Mouse (Mus musculus): ENCODE data around the gene Sh3tc1. TPM values are rescaled to one million over a fixed set of nuclear protein-coding genes. Genes with fewer than 3 reads are reported as not detected.

The Sh3tc1 gene
- total RNA-seq, 2 experiments from 2014 or later, result 12.9 to 16.2 TPM

Other genes starting within 250 kb of the Sh3tc1 start
- 1 to 10 TPM; 3.2 to 3.6 TPM for gene Cpz, start 214.3 kb downstream of the Sh3tc1 start, total RNA-seq (2021)
- 1 to 10 TPM; 4.1 to 4.6 TPM for gene Trmt44, start 164.9 kb downstream of the Sh3tc1 start, total RNA-seq (2021)
- gene Acox3, start 156.9 kb downstream of the Sh3tc1 start, total RNA-seq (2021), result 10 to 100 TPM; 20.8 to 23.6 TPM
- 10 to 100 TPM; 23.3 to 30.8 TPM for gene Htra3, start 60.2 kb downstream of the Sh3tc1 start, total RNA-seq (2021)
- gene Ablim2, start 17.9 kb upstream of the Sh3tc1 start, total RNA-seq (2021), result 10 to 100 TPM; 10.8 to 11.7 TPM
- 10 to 100 TPM; 45.2 to 45.9 TPM for gene Afap1, start 153.3 kb upstream of the Sh3tc1 start, total RNA-seq (2021)

Measured in heart, postnatal 4 days (tissue).